ENCODE assay signal across 31 mouse cellular contexts in the genomic region with DNA sequence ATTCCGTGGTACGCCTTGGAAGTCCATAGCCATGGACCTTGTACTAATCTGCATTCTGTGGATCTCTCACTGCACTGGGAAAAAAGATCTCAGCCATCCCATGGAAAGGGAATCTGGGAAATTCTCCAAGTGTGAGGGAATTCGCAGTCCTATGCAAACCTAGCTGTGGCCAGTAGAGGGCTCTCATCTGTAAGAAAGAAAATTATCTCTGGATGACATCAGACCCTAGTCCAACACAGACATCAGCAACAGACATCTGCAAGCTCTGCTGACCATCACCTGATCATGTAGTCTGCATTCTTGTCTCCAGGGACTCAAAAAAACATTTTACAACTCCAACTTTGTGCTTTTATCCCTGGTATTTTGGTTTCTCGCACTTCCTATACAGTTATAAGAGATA. TPM values are rescaled to one million over a fixed set of nuclear protein-coding genes. Genes with fewer than 3 reads are reported as not detected.
DNase-seq lines count a peak whose midpoint lies in the region; ATAC-seq and TF ChIP-seq lines count a peak whose summit lies in the region.
"Not testable (repeated sequence)": the region's sequence is repeated elsewhere in the genome, so short reads cannot be mapped to it uniquely, and the experiment has no call there.
"Had no signal": no experiment of that assay in that cellular context is flagged by ENCODE, and none has a peak within 500 bp of the region (broad histone marks: within the 10 kb centered on the region; RNA-seq: fewer than 3 reads in every experiment).

No protein-coding gene starts in this region.

- not testable (repeated sequence) for H3K4me2 ChIP-seq in liver, postnatal 0 days (ENCODE audit: low read depth, low read length)

- peak; percentile 47 for DNase-seq in 3T3-L1 (ENCODE audit: low read depth, low spot score)
- DNase-seq in ES-E14 (ENCODE audit: low read depth, low spot score): peak; percentile 3
- peak; percentile 41 for DNase-seq in R1 (ENCODE audit: low read depth, low spot score)
- DNase-seq in heart, adult 2 months; liver, postnatal 0 days: not testable (repeated sequence)
- DNase-seq in kidney, adult 9 months: peak; percentile 4
- peak; percentile 1 for DNase-seq in naive thymus-derived CD4-positive, alpha-beta T cell, adult 2 months (ENCODE audit: low read depth)

- H3K9me3 ChIP-seq in ES-E14 (ENCODE audit: control insufficient read depth, insufficient read depth, low read depth, low read length); liver, postnatal 0 days (ENCODE audit: low read length): not testable (repeated sequence)

- H3K9ac ChIP-seq in ES-E14 (ENCODE audit: insufficient read depth, low read depth, low read length, poor library complexity, severe bottlenecking); heart, adult 2 months (ENCODE audit: low read depth, low read length); liver, postnatal 0 days (replicated peaks): not testable (repeated sequence)

- not testable (repeated sequence) for H3K36me3 ChIP-seq in ES-E14 (ENCODE audit: control insufficient read depth, insufficient read depth, low read length, poor library complexity, severe bottlenecking); heart, adult 2 months (ENCODE audit: control insufficient read depth, insufficient read depth, low read length); liver, postnatal 0 days (replicated peaks; ENCODE audit: insufficient read depth, low read length)

- in situ Hi-C loops in ES-E14 (cut with MboI; ENCODE audit: low sequenced_read_pairs in 2 of 2, unreplicated experiment in 2 of 2): not testable (repeated sequence)

- not testable (repeated sequence) for H3K4me1 ChIP-seq in ES-E14 (ENCODE audit: control insufficient read depth in 2 of 2, insufficient read depth in 2 of 2, low read length in 2 of 2, poor library complexity in 1 of 2); heart, adult 2 months (ENCODE audit: control insufficient read depth, insufficient read depth, low read length); liver, postnatal 0 days (ENCODE audit: insufficient read depth)

- WGBS in heart, adult 2 months: 55% methylated on average over 4 of the region's 4 CpGs
- 62% methylated on average over 4 of the region's 4 CpGs for WGBS in liver, postnatal 0 days (ENCODE audit: insufficient replicate concordance)

- H3K4me3 ChIP-seq in ES-E14 (ENCODE audit: insufficient read depth in 1 of 2, low read depth in 1 of 2, low read length in 2 of 2, poor library complexity in 1 of 2, severe bottlenecking in 1 of 2); heart, adult 2 months; liver, postnatal 0 days (ENCODE audit: low read depth, low read length): not testable (repeated sequence)

- peak; percentile 40 for TF ChIP-seq CTCF in heart, adult 2 months (IDR thresholded peaks at IDR 0.05)
- TF ChIP-seq CTCF in liver, postnatal 0 days (IDR thresholded peaks at IDR 0.05; ENCODE audit: low read depth): peak; percentile 12; the same call in 1 of the 2 replicates

- intact Hi-C loops in heart, adult 2 months (cut with DNase I): not testable (repeated sequence)

- H3K27ac ChIP-seq in ES-E14 (ENCODE audit: insufficient read depth, low read depth, low read length, poor library complexity, severe bottlenecking); heart, adult 2 months; liver, postnatal 0 days (ENCODE audit: low read depth): not testable (repeated sequence)

- ATAC-seq in common myeloid progenitor, adult 5-6 weeks (replicated peaks; ENCODE audit: low read depth, poor library complexity, severe bottlenecking): peak; percentile 56; the same call in 1 of the 2 replicates
- not testable (repeated sequence) for ATAC-seq in liver, postnatal 0 days

- H3K27me3 ChIP-seq in heart, adult 2 months (ENCODE audit: control insufficient read depth, insufficient read depth, low read length); liver, postnatal 0 days (ENCODE audit: insufficient read depth, low read length): not testable (repeated sequence)

- not testable (repeated sequence) for H3K79me2 ChIP-seq in heart, adult 2 months (replicated peaks; ENCODE audit: control insufficient read depth, insufficient read depth, low read length)

- not testable (repeated sequence) for TF ChIP-seq POLR2A in heart, adult 2 months (IDR thresholded peaks at IDR 0.05; ENCODE audit: insufficient read depth, low read depth, low read length)

- TF ChIP-seq EP300 in heart, adult 2 months (IDR thresholded peaks at IDR 0.05; ENCODE audit: insufficient read depth, low read depth, low read length); liver, postnatal 0 days (IDR thresholded peaks at IDR 0.05; ENCODE audit: low read depth): not testable (repeated sequence)

RNA-seq across cellular contexts. Expression of a gene that starts 30.5 kb away (rescaled TPM):
- 0.98 TPM in 1 of 2 replicates, not detected in the other for total RNA-seq in ES-E14 (2012; rRNA removed)
- total RNA-seq in common myeloid progenitor, adult 5-6 weeks (2017): not detected in 2 replicates
- not detected for total RNA-seq in heart, adult 2 months (2021)
- polyA plus RNA-seq in heart, adult 2 months (2012; rRNA removed): not detected in 2 replicates
- polyA plus RNA-seq in liver, postnatal 0 days (2015; fragmentation: Nextera tagmentation; extraction: Ambion mirVana): not detected in 2 replicates
- total RNA-seq: adrenal gland, adult 8-10 months; adrenal gland, postnatal 25 days; gastrocnemius, adult 18-20 months; gastrocnemius, postnatal 14 days; gastrocnemius, postnatal 4 days; heart, adult 18-20 months; heart, postnatal 14 days; heart, postnatal 4 days had no signal
- polyA plus RNA-seq: C2C12; CD4-positive, CD25-positive, alpha-beta regulatory T cell, adult 4 months; embryonic facial prominence, embryonic 11.5 days; embryonic facial prominence, embryonic 14.5 days; forebrain, embryonic 10.5 days; forebrain, embryonic 13.5 days; forebrain, embryonic 16.5 days; G1E; heart, embryonic 10.5 days; heart, embryonic 13.5 days; heart, embryonic 16.5 days; hindbrain, embryonic 12.5 days; hindbrain, embryonic 15.5 days; intestine, embryonic 14.5 days had no signal

RNA-seq across cellular contexts. Expression of a gene that starts 33.4 kb away (rescaled TPM):
- 2.4 TPM in 1 of 2 replicates, not detected in the other for total RNA-seq in ES-E14 (2012; rRNA removed)
- not detected in 2 replicates for total RNA-seq in common myeloid progenitor, adult 5-6 weeks (2017)
- total RNA-seq in heart, adult 2 months (2021): not detected
- polyA plus RNA-seq in heart, adult 2 months (2012; rRNA removed): not detected in 2 replicates
- polyA plus RNA-seq in liver, postnatal 0 days (2015; fragmentation: Nextera tagmentation; extraction: Ambion mirVana): 0.09 TPM in 1 of 2 replicates, not detected in the other
- total RNA-seq: adrenal gland, adult 8-10 months; adrenal gland, postnatal 25 days; G1E; gastrocnemius, adult 18-20 months; gastrocnemius, postnatal 14 days; gastrocnemius, postnatal 4 days; heart, adult 18-20 months; heart, postnatal 14 days; heart, postnatal 4 days had no signal
- polyA plus RNA-seq: C2C12; CD4-positive, CD25-positive, alpha-beta regulatory T cell, adult 4 months; embryonic facial prominence, embryonic 11.5 days; embryonic facial prominence, embryonic 14.5 days; forebrain, embryonic 10.5 days; forebrain, embryonic 13.5 days; forebrain, embryonic 16.5 days; G1E; heart, embryonic 10.5 days; heart, embryonic 16.5 days; hindbrain, embryonic 12.5 days; hindbrain, embryonic 15.5 days; intestine, embryonic 14.5 days had no signal

RNA-seq across cellular contexts. Expression of a gene that starts 35.9 kb away (rescaled TPM):
- 2.0 and 10.2 TPM in 2 replicates for total RNA-seq in ES-E14 (2012; rRNA removed)
- 344 and 394 TPM in 2 replicates for total RNA-seq in common myeloid progenitor, adult 5-6 weeks (2017)
- 100 to 1,000 TPM in 1 of 2 experiments, 10 to 100 TPM in 1; 73.6 to 117 TPM for total RNA-seq in heart, adult 2 months (2021)
- polyA plus RNA-seq in heart, adult 2 months (2012; rRNA removed): 30.7 and 31.4 TPM in 2 replicates
- 42.0 and 42.9 TPM in 2 replicates for polyA plus RNA-seq in liver, postnatal 0 days (2015; fragmentation: Nextera tagmentation; extraction: Ambion mirVana)
- polyA plus RNA-seq: G1E had no signal

RNA-seq across cellular contexts. Expression of a gene that starts 35.9 kb away (rescaled TPM):
- 0.26 and 1.5 TPM in 2 replicates for total RNA-seq in ES-E14 (2012; rRNA removed)
- total RNA-seq in common myeloid progenitor, adult 5-6 weeks (2017): 2.8 TPM in 1 of 2 replicates, not detected in the other
- 1 to 10 TPM; 3.0 to 6.3 TPM for total RNA-seq in heart, adult 2 months (2021)
- 6.6 and 7.4 TPM in 2 replicates for polyA plus RNA-seq in heart, adult 2 months (2012; rRNA removed)
- 2.9 and 3.4 TPM in 2 replicates for polyA plus RNA-seq in liver, postnatal 0 days (2015; fragmentation: Nextera tagmentation; extraction: Ambion mirVana)
- total RNA-seq: G1E had no signal
- polyA plus RNA-seq: CD4-positive, CD25-positive, alpha-beta regulatory T cell, adult 4 months; forebrain, embryonic 13.5 days; G1E had no signal

RNA-seq across cellular contexts. Expression of a gene that starts 36.9 kb away (rescaled TPM):
- not detected in 2 replicates for total RNA-seq in ES-E14 (2012; rRNA removed)
- not detected in 2 replicates for total RNA-seq in common myeloid progenitor, adult 5-6 weeks (2017)
- not detected for total RNA-seq in heart, adult 2 months (2021)
- not detected in 2 replicates for polyA plus RNA-seq in heart, adult 2 months (2012; rRNA removed)
- polyA plus RNA-seq in liver, postnatal 0 days (2015; fragmentation: Nextera tagmentation; extraction: Ambion mirVana): not detected in 2 replicates
- total RNA-seq: adrenal gland, adult 8-10 months; G1E; gastrocnemius, adult 18-20 months; gastrocnemius, postnatal 14 days; gastrocnemius, postnatal 4 days; heart, postnatal 14 days had no signal
- polyA plus RNA-seq: brain, embryonic 14.5 days; C2C12; CD4-positive, CD25-positive, alpha-beta regulatory T cell, adult 4 months; embryonic facial prominence, embryonic 11.5 days; embryonic facial prominence, embryonic 14.5 days; forebrain, embryonic 10.5 days; forebrain, embryonic 13.5 days; forebrain, embryonic 16.5 days; G1E; heart, embryonic 10.5 days; heart, embryonic 13.5 days; heart, embryonic 16.5 days; hindbrain, embryonic 12.5 days; hindbrain, embryonic 15.5 days; intestine, embryonic 14.5 days had no signal
